Mouse (Mus musculus) NIH3T3 (cell line): ENCODE results near the gene Hils1.
"Not testable (repeated sequence)": the region's sequence is repeated elsewhere in the genome, so short reads cannot be mapped to it uniquely, and the experiment has no call there.

Experiments used
- DNase-seq: peaks from one replicate; pipeline ENCODE4 v3.0.0-alpha.2; 2012; ENCODE audit warnings: low read depth

Hils1 gene

DNA sequence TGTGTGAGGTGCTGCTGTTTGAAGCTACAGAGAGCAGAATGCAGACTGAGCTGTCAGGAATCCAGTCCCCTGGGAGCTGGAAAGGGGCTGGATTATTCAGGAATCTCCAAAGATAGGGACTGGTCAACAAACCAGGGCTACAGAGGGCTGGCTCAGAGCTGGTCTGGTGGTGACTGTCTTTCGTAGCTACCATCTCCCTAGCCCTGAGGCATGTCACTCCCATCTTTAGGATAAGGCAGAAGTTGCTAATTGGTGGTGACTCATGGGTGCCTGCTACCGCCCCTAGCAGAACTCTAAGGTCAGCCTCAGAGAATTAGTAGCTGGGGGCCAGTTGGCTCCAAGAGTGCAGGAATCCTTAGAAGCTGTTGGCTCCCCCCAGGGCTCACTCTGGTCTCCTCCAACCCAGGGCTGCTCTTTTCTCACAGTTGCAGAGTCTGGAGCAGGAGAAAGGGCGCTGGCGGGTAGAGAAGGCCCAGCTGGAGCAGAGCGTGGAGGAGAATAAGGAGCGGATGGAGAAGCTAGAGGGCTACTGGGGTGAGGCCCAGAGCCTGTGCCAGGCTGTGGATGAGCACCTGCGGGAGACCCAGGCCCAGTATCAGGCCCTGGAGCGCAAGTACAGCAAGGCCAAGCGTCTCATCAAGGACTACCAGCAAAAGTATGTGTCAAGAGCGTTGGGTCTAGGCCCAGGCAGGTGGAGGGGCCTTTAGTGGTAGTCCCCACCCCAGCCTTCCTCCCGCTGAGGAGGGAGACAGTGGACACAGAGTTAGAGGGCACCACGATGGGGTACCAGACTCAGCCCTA lies 36.9 kb downstream of the Hils1 start:
- DNase-seq = peak; percentile 80

DNA sequence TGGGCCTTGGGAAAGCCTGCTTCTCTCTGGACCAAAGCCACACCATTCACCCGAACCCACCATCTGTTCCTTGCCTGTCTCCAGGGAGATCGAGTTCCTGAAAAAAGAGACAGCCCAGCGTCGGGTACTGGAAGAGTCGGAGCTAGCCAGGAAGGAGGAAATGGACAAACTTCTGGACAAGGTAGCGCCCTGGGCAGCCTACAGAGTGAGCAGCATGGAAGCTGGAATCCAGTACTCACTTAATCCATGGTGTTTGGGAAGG lies 37.5 kb downstream of the Hils1 start:
- no peak for DNase-seq

DNA sequence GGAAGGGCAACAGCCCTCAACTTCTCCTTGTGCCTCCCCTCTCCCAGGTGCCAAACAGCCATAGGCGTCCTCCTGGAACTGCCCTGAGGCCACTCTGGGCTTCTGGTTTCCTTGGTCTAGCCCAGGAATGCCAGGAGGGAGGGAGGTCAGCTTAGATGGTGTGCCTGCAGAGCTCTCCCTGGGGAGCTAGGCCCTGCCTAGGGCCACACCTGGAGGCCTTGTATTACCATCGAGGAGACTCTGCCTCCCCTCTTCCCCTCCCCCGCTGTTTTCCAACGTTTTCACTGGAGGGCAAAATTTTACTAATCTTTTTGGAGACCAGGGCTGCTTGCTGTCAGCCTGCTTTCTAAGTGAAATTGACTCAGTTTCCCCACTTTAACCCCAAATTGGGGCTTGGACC lies 38.6 kb downstream of the Hils1 start:
- no peak for DNase-seq

DNA sequence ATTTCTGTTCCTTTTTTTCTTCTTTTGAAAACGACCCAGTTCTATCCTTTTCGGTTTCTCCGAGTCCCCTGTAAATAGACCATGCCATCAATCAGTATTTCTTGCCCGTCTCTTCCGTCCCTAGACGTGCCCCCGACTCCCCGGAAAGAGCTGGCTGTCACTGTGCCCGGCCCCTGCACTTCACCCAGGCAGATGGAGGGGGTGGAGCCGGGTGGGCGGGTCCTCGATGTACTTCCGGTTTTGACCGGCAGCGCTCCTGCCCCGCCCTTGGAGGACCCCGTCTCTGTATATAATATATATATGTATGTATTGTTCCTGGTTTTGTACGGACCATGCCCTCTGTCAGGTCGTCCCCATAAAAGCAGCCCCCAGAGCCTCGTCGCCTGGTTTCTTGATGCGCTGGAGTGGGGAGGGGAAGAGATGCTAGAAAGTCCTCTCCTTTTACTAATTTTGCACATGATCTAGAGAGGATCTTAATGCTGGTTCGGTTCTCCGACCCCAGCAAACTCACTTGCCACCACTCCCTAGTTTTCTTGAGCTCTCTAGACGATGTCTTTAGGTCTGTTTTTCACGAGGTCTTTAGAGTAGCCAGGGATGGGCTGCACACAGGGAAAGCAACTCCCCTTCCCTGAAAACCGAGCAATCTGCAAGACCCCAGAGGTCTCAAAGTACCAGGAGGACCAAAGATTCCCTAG lies 39.3 kb downstream of the Hils1 start:
- no peak for DNase-seq

DNA sequence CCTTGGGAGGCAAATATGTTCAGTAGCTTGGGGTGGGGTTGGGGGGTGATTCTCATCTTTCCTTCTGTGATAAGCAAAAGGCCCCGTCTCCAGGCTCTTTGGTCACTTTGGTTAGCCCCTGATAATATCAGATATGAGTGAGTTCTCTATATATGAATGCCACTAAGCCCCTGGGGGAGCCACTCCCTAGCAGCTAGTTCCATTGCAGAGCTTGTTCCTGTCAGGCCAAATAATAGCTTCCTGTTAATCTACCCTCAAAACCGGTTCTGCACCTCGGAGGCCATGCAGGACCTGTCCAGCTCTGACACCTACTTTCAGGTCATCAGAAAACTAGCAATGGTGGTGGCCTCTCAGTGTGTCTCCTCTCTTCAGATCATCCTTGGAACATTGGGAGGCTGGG lies 40.0 kb downstream of the Hils1 start:
- no peak for DNase-seq

DNA sequence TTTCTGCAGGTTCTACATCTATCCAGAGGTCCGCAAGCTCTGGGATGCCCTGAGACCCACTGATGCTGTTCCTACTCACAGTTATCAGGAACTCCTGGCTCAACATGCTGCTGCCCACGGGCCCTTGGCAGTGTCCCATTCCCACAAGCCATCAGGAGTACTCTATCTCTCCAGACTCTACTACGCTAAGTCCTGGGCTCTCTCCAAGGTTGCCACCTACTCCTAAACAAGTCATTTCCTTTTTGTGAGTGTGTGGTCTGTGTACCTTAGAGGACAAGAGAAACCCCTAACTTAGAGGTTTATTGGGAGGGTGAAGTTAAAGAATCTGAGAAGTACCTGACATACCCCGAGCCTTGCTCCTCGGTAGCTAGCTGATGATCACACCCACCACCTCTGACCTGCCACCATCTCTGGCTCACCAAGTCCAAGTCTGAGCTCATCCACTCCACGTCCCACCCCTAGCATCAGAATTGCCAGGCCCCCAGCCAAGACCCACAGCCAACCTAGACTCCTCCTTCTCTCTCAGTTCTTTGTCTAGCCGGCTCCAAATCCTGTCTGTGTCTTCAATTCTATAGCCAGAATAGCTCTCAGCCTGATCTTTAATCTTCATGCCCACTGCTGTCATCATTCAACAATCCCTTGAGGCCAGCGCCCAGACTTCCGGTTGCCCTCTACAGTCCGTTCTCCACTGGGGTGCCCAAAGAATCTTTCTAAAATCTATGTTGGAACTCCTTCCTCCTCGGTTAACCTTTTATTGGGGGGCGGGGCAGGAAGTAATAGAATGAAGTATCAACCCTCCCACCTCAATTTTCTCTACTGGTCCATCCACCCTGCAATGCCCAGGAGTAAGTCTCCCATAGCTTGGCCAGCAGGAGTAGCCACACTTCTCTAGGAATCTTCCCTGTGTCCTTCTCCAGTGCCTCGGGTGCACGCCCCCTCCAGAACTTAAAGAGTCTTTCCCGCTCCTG lies 41.6 kb downstream of the Hils1 start:
- DNase-seq = peak; percentile 73

DNA sequence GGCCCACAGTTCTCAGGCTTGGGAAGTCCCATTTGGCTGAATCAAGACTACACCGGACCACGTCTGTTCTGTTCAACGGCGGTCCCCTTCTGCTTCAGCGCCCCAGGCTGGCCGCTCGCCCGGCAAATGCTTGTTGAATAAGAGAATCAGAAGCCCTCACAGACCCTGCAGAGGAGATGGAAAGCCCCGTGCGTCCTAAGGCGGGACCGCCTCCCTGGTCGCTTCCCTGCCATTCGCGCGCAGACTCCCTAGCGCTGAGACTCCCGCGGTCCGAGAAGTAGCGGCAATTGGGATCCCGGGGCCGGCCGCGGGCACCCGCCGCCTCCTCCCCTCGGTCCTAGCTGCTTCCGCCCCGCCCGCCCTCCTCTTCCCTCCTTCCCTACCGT lies 42.2 kb downstream of the Hils1 start, which contains the start of gene Samd14:
TSS of gene Samd14 (plus strand) at position 251 of the 386 bp plus-strand sequence.
- DNase-seq = peak; percentile 89

DNA sequence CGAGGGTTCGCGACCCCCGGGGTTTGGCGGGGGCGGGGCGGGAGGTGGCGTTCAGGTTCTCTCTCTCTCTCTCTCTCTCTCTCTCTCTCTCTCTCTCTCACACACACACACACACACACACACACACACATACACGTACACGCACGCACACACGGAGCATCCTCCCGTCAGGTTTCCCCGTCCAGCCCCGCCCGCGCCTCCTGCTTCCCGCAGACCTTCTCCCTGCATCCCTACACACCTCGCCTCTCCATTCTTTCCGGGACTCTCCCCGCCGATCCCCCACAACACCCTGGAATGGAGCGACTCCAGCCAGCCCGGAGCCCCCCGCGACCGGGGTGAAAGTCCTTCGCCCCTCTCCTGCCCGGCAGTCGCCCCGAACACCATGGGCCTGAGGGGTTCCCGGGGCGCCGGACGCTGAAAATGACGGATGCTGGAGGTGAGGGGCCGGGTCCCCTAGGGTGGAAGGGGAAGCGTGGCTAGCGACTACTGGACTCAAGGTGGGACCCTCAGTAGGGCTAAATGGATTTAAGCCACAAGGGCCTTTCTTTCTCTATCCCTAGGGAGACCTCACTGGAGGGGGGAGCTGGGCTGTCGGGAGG lies 42.8 kb downstream of the Hils1 start:
- DNase-seq = peak; percentile 45

DNA sequence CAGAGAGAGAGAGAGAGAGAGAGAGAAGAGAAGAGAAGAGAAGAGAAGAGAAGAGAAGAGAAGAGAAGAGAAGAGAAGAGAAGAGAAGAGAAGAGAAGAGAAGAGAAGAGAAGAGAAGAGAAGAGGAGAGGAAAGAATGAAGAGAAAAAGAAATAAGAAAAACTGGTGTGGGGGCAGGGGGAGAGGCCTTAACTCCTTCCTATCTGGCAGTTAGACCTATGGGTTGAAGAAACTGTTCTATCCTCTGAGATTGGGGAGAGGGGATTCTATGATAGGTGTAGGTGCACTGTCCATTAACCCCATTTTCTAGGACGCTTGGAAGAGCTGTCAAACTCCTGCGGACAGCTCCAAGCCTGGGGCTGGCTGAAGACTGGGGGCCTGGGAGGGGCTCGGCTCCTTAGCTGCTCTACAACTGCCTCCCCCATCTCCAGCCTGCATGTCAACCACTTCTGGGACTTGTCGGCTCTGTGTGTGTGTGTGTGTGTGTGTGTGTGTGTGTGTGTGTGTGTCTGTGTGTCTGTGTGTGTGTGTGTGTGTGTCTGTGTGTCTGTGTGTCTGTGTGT lies 43.5 kb downstream of the Hils1 start:
- not testable (repeated sequence) for DNase-seq

DNA sequence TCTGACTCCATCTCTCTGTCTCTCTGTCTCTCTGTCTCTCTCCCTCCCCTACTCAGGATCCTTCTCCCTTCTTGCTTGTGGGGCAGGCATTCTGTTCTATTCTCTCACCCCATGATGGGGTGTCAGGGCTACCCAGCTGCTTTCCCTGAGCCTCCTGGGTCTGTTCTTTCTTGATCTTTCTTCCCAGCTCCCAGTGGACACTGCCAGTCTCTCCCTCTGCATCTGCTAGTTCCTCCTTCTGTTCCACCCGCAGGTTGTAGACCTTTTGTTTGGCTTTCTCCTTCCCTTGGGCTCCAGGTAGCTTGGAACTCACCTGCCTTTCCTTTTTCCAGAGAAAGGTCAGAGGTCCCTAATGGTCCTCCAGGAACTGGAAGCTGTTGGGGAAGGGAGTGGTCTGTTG lies 44.0 kb downstream of the Hils1 start:
- DNase-seq = no peak

DNA sequence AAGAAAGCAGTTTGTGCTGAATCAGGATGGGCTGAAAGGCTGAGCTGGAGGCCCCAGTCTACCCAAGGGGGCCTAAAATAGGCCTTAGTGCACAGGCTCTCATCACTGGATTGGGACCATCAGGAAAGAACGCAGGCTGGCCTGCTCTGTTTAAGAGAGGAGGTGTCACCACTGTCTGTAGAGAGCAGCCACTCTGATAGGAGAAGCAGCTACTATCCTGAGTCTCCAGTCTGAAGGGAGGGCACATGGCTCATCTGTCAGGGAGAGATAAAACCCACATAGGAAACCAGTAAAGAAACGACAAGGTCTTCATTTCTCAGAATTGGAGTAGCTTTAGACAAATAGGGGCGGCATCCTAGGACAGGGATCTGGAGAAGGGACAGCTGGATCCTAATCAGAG lies 44.7 kb downstream of the Hils1 start:
- DNase-seq = no peak

DNA sequence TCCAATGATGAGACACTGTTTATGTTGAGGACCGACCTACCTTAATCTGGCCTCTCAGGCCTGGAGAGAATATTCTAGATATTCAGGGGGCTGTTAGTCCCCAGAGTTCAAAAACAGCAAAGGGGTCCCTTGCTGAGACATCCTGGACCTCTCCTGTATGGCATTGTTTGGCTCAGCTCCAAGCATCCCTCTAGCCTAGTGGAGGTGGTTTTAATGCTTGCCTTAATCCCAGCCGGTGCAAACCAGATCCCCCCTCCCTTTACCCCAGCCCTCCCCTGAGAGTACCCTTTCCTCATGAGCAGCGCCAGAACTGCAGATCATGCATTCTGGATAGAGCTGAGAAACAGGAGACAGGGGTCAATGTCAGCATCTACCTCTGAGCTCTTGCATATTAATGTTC lies 45.1 kb downstream of the Hils1 start:
- DNase-seq = no peak

DNA sequence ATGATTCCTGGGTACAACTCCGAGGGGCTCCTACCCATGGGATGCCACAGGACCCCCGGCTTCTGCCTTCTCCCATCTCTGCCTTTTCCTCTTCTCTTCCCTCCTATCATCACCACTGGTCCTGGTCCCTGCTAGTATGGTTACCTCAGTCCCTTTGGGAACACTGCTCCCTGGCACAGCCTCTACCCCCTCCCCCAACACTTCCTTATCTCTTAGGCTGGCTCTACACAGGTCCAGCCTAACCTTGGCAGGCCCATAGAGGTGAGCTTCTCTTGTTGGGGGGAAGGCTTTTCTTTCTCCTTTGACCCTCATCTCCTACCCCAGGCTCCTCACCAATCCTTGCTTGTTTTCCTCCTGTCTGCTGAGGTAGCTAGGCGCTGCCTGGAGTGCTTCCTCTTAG lies 48.1 kb downstream of the Hils1 start:
- no peak for DNase-seq
